Mouse (Mus musculus) MEL (cell line): ENCODE measurements around the gene 1700013G24Rik. TPM values are rescaled to one million over a fixed set of nuclear protein-coding genes. Genes with fewer than 3 reads are reported as not detected.

Experiments used
- DNase-seq: peaks from one replicate; pipeline ENCODE4 v3.0.0; 2011; ENCODE audit warnings: low read depth, low spot score
- H3K27ac ChIP-seq: 2 replicates; pipeline ENCODE4 v1.5.1; 2012; ENCODE audit warnings: low read depth, mild to moderate bottlenecking, control low read depth, low read length, moderate library complexity; ENCODE audit not compliant: control insufficient read depth
- H3K27me3 ChIP-seq, 2 experiments: fragments of 150-350 bp in 1 of 2; sonication (generic) in 1 of 2; 2 replicates each; pipeline ENCODE4 v1.6.1; 2012; ENCODE audit warnings: low read length in 2 of 2, mild to moderate bottlenecking in 2 of 2, improper control_type of control experiment in 1 of 2, moderate library complexity in 1 of 2; ENCODE audit not compliant: insufficient read depth in 2 of 2, control insufficient read depth in 1 of 2
- H3K36me3 ChIP-seq, 2 experiments: 2 replicates each; pipeline ENCODE4 v1.6.1; 2012 to 2014; ENCODE audit warnings: low read length in 2 of 2, improper control_type of control experiment in 1 of 2, inconsistent platforms in 1 of 2, mild to moderate bottlenecking in 1 of 2; ENCODE audit not compliant: insufficient read depth in 2 of 2, control insufficient read depth in 1 of 2
- H3K4me1 ChIP-seq, 2 experiments: fragments of 150-350 bp in 1 of 2; sonication (generic) in 1 of 2; 2 replicates each; pipeline ENCODE4 v1.6.1; 2012; ENCODE audit warnings: low read length in 2 of 2, improper control_type of control experiment in 1 of 2, mild to moderate bottlenecking in 1 of 2; ENCODE audit not compliant: insufficient read depth in 2 of 2, control insufficient read depth in 1 of 2
- H3K4me3 ChIP-seq, 2 experiments: fragments of 150-350 bp in 1 of 2; sonication (generic) in 1 of 2; 2 replicates each; pipeline ENCODE4 v1.5.1; 2012; ENCODE audit warnings: low read depth in 2 of 2, low read length in 2 of 2, mild to moderate bottlenecking in 2 of 2, moderate library complexity in 2 of 2, control low read depth in 1 of 2, improper control_type of control experiment in 1 of 2; ENCODE audit not compliant: control insufficient read depth in 1 of 2, insufficient read depth in 1 of 2
- H3K79me2 ChIP-seq: 2 replicates; pipeline ENCODE4 v1.6.1; 2012; ENCODE audit warnings: mild to moderate bottlenecking, low read length, moderate library complexity; ENCODE audit not compliant: control insufficient read depth, poor library complexity, insufficient read depth
- H3K9ac ChIP-seq: 2 replicates; pipeline ENCODE4 v1.6.1; 2012; ENCODE audit warnings: low read depth, mild to moderate bottlenecking, control low read depth, low read length, moderate library complexity; ENCODE audit not compliant: control insufficient read depth, poor library complexity, severe bottlenecking
- H3K9me3 ChIP-seq: fragments of 150-350 bp; sonication (generic); replicated peaks from 2 replicates; pipeline ENCODE4 v1.6.1; 2012; ENCODE audit warnings: mild to moderate bottlenecking, low read length, improper control_type of control experiment, moderate library complexity; ENCODE audit not compliant: insufficient read depth
- BHLHE40 ChIP-seq: IDR thresholded peaks from 2 replicates; pipeline ENCODE4 v1.6.1; 2012; ENCODE audit warnings: low read depth, mild to moderate bottlenecking, inconsistent platforms, low read length, improper control_type of control experiment, borderline replicate concordance
- EP300 ChIP-seq, 2 experiments: IDR thresholded peaks; 2 replicates each; pipeline ENCODE4 v1.6.1; 2011; ENCODE audit warnings: improper control_type of control experiment in 2 of 2, low read length in 2 of 2, low read depth in 1 of 2, mild to moderate bottlenecking in 1 of 2
- GABPA ChIP-seq: IDR thresholded peaks from 2 replicates; pipeline ENCODE4 v1.6.1; 2012; ENCODE audit warnings: low read depth, mild to moderate bottlenecking, inconsistent platforms, low read length, improper control_type of control experiment, moderate library complexity
- MAX ChIP-seq: IDR thresholded peaks from 2 replicates; pipeline ENCODE4 v1.6.1; 2011; ENCODE audit warnings: low read length, improper control_type of control experiment
- MXI1 ChIP-seq: IDR thresholded peaks from 2 replicates; pipeline ENCODE4 v1.6.1; 2011; ENCODE audit warnings: mild to moderate bottlenecking, low read depth, low read length, improper control_type of control experiment
- NELFE ChIP-seq: IDR thresholded peaks from 2 replicates; pipeline ENCODE4 v1.6.1; 2011; ENCODE audit warnings: low read depth, low read length, improper control_type of control experiment
- POLR2A ChIP-seq, 2 experiments: IDR thresholded peaks; 2 replicates each; pipeline ENCODE4 v1.6.1; 2011 to 2012; ENCODE audit warnings: low read length in 2 of 2, mild to moderate bottlenecking in 2 of 2, control low read depth in 1 of 2, improper control_type of control experiment in 1 of 2, low read depth in 1 of 2, moderate library complexity in 1 of 2; ENCODE audit not compliant: control insufficient read depth in 1 of 2, insufficient read depth in 1 of 2, poor library complexity in 1 of 2
- RAD21 ChIP-seq: IDR thresholded peaks from 2 replicates; pipeline ENCODE4 v1.6.1; 2011; ENCODE audit warnings: mild to moderate bottlenecking, low read depth, low read length, improper control_type of control experiment
- SMC3 ChIP-seq: IDR thresholded peaks from 2 replicates; pipeline ENCODE4 v1.6.1; 2011; ENCODE audit warnings: low read depth, low read length, improper control_type of control experiment
- polyA plus RNA-seq, 2 experiments: library from polyadenylated mRNA; stranded (reverse) in 1 of 2; unstranded in 1 of 2; fragments of >175 nt in 1 of 2; fragments of >200 nt in 1 of 2; gene quantifications; 2 replicates each; pipeline versions ENCODE4 v1.2.1 to v1.2.4; 2012; ENCODE audit warnings: low replicate concordance in 2 of 2, low read depth in 1 of 2; ENCODE audit not compliant: insufficient read length in 2 of 2, insufficient read depth in 1 of 2, missing spikeins in 1 of 2
- total RNA-seq: library from RNA; depleted of rRNA; stranded (reverse); fragments of 300-350 nt; gene quantifications from 2 replicates; pipeline ENCODE4 v1.2.3, GENCODE M21; 2012

1700013G24Rik gene
- total and polyA plus RNA-seq, 3 experiments: not detected

DNA sequence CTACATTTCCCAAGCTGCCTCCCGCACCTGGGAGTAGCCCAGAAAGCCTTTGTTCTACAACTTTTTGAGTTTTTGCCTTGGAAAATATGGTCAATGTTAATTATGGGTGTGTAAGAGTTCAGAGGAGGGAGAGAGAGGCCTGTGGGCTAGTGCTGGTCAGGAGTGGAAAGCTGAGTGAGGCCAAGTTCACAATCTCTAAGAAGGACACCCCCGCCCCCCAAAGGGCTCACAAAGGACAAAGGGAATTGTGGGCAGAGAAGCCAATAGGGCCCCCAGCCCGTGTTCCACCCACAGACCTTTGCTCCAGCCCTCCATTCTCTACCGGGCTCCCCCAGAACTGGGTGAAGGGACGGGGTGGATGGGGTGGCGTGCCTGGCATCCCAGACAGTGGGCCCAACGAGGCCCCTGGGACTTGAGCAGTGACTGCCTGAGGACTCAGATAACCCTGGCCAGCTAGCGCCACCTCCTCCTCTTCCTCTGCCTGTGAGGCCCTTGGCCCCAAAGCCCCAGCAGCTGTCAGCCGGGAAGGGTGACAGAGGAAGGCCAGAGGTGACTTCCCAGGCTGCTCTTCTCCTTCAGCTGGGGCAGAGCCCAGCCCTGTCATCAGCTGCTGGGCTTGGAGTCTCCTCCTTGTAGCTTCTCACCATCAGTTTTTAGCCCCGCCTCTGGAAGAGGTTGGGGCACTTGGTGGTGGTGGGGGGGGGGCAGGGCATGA, 34.4 kb downstream of the 1700013G24Rik start:
- Histone ChIP-seq H3K79me2 (no peaks in the 10 kb centered on the region), H3K9ac (no peak overlapping the region), H3K4me3 (no peak overlapping the region), H3K36me3 (no peaks in the 10 kb centered on the region), H3K27ac (no peak overlapping the region), H3K27me3 (no peaks in the 10 kb centered on the region), H3K4me1 (peaks cover 0 to 5% of the 10 kb centered on the region in 2 experiments; a peak in 1 of 4 replicates), H3K9me3 (no peaks in the 10 kb centered on the region)
- TF ChIP-seq GABPA (no peak), BHLHE40 (no peak), MAX (no peak), POLR2A (IDR thresholded peaks at IDR 0.05; ENCODE audit: control insufficient read depth in 1 of 2, insufficient read depth in 1 of 2, low read depth in 1 of 2, low read length in 2 of 2, poor library complexity in 1 of 2) (no peak), RAD21 (no peak), EP300 (IDR thresholded peaks at IDR 0.05; ENCODE audit: low read depth in 1 of 2, low read length in 2 of 2) (no peak), MXI1 (no peak)
- no peak for DNase-seq

DNA sequence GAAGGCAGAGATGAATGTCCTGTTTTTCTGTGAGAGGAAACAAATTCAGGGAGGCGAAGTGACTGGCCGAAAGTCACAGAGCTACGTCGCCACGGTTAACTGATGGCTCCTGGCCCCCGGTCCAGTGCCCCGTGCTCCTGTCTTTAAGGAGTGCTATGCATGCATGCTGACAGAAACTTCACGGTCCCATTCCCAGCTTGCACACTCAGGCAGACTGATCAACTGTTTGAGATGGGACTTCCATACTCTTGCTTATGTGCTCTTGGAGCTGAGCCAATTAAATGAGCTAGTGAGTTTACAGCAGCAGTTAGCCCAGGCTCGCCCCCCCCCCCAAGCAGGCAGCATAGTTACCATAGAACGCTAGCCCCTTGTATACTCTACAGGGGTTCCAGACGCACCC, 35.0 kb downstream of the 1700013G24Rik start:
- no peak overlapping the region for H3K4me3 ChIP-seq
- H3K27me3 ChIP-seq: no peaks in the 10 kb centered on the region
- peaks cover 0 to 5% of the 10 kb centered on the region in 2 experiments; a peak in 1 of 4 replicates for H3K4me1 ChIP-seq
- H3K9me3 ChIP-seq: no peaks in the 10 kb centered on the region
- H3K79me2 ChIP-seq: no peaks in the 10 kb centered on the region
- no peaks in the 10 kb centered on the region for H3K36me3 ChIP-seq
- no peak overlapping the region for H3K27ac ChIP-seq
- TF ChIP-seq GABPA: no peak
- TF ChIP-seq SMC3: no peak
- TF ChIP-seq NELFE: no peak
- TF ChIP-seq MXI1: no peak
- DNase-seq: no peak
- no peak overlapping the region for H3K9ac ChIP-seq

DNA sequence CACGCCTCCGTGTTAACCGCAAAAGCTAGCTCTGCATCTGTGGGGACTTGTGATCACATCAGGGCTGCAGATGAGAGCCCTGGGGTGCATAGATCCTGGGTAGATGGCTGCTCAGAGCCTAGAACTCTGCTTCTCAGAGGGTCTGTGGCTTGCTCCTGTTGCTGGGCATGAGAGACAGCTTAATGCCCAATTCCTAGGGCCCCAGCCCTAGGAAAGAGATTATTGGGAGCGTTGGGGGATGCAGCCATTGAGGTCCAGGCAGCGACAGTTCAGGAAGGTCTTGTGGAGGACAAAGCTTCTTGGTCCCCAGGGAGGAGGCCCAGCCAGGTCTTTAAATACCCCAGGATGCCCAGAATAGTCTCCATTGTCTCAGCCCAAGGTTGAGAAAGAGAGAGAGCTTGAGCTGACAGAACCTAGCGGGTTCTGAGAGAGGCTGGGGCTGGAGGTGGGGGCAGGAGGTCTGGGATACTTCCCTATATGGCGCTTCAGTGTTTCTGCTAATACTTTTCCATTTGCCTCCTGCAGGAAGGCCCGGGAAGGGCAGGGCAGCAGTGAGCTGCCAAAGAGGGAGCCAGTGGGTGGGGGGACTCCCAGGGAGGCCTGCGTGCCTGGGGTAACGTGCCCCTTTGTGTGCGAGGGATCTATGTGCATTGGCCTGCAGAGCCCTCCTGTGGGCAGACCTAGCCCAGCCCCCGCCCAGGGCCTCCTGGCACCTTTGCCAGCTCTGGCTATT, 35.7 kb downstream of the 1700013G24Rik start:
- no peaks in the 10 kb centered on the region for H3K9me3 ChIP-seq
- H3K79me2 ChIP-seq: no peaks in the 10 kb centered on the region
- H3K27ac ChIP-seq: no peak overlapping the region
- H3K36me3 ChIP-seq: no peaks in the 10 kb centered on the region
- TF ChIP-seq EP300 (IDR thresholded peaks at IDR 0.05; ENCODE audit: low read depth in 1 of 2, low read length in 2 of 2): no peak
- TF ChIP-seq RAD21: no peak
- no peak overlapping the region for H3K9ac ChIP-seq
- H3K4me3 ChIP-seq: no peak overlapping the region
- H3K27me3 ChIP-seq: no peaks in the 10 kb centered on the region
- peaks cover 0 to 5% of the 10 kb centered on the region in 2 experiments; a peak in 1 of 4 replicates for H3K4me1 ChIP-seq
- no peak for DNase-seq
